Mouse (Mus musculus) thymus, postnatal 4 days (tissue): ENCODE measurements around the gene Chek2.
A peak's percentile ranks its signal among the peaks of the same experiment; 100 is the strongest.
"Not testable (repeated sequence)": the region's sequence is repeated elsewhere in the genome, so short reads cannot be mapped to it uniquely, and the experiment has no call there.

Experiments used
- DNase-seq: peaks from one replicate; pipeline ENCODE4 v3.0.0; 2021

Chek2 gene

DNA sequence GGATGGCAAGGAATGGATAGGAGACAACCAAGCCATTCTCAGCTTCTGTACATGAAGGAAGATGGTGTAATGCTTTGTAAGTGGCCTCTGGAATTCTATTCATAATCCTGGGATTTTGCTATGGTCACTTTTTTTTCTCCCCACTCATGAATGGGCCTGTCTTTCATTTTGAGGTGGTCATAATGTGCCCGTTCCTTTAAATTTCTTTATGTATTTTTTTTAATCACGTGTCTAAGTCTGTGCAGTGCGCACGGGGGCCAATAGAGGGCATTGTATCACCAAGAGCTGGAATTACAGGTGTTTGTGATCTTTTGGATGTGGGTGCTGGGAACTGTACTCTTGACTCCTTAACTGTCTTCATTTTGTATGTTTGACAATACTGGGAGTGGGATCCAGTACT is 686 bp downstream of the Chek2 start:
- peak; percentile 82 for DNase-seq

DNA sequence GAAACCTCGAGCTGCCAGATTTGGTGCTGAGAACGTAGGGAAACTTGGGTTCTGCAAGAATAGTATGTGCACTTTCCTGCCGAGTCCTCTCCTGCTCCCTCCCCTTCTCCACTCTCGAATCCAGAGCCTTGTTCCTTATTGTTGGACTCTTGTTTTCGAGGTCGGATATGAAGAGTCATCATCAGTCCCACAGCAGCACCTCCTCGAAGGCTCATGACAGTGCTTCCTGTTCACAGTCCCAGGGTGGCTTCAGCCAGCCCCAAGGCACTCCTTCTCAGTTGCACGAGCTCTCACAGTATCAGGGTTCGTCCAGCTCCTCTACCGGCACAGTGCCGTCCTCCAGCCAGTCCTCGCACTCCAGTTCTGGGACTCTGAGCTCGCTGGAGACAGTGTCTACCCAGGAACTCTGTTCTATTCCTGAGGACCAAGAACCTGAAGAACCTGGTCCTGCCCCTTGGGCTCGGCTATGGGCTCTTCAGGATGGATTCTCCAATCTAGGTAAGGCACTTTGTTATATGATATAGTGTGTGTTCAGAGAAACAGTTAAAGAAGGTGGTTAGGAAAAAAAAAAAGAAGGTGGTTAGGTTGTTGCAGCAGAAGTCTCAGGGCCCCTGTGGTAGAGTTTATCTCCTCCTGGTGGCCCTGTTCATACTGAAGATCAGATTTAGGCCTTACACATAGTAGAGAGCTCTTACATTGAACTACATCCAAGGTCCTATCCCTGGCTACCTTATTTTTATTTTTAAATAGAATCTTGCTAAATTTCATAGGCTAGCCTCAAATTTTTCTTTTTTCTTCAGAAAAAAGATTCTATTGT is 1.5 kb downstream of the Chek2 start:
- peak; percentile 25 for DNase-seq

DNA sequence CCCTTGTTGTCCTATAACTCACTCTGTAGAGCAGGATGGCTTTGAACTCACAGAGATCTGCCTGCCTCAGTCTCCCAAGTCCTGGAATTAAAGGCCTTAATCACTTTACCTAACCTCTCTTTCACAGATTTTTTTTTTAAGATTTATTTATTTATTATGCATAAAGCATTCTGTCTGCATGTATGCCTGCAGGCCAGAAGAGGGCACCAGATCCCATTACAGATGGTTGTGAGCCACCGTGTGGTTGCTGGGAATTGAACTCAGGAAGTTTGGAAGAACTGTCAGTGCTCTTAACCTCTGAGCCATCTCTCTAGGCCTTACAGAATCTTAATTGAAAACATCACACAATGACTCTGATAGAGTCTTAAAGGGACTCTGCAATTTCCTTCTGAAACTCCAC is 13.2 kb downstream of the Chek2 start:
- no peak for DNase-seq

DNA sequence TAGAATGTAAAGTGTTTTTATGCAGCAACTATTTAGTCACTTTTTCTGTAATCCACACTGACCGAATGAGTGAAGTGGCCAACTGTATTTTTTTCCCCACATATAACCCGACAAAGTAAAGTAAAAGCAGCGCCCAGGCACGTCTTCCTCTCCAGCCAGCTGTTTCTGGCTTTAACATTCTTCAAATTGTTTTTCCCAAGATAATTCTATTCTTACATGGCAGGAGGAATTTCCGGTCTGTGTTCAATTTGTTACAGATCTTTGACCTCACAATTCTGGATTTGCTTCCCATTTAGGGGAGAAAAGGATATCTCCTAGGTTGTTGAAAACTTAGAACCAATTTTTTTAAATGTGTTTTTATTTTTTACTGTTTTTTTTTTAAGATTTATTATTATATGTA is 17.3 kb downstream of the Chek2 start:
- DNase-seq: no peak

DNA sequence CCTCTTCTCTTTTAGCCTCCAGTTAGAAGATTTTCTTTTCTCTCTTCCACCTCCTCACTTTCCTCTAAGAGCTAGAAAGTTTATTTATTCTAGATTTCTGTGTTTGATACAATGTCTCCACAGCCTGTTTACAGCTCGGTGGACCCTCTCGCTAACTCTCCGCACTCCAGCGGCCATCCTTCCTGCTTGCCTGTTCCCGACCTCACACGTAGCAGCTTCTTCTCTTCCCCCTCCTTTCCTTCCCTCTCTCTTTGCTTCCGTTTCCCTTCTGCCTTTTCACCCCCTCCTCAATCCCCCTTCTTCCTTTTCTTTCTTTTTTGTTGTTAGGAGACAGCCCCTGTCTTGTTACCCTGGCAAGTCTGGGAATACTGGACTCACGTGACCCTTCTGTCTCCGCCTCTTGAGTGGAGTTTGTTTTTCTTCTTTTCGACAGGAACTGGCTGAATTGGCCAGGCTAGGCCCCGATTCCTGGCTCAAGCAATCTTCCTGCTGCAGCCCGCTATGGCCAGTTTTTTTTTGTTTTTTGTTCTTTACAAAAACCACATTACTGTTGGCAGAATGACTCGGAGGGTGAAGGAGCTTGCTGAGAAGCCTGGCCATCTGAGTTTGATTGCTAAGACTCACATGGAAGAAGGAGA is 19.4 kb downstream of the Chek2 start:
- no peak for DNase-seq

DNA sequence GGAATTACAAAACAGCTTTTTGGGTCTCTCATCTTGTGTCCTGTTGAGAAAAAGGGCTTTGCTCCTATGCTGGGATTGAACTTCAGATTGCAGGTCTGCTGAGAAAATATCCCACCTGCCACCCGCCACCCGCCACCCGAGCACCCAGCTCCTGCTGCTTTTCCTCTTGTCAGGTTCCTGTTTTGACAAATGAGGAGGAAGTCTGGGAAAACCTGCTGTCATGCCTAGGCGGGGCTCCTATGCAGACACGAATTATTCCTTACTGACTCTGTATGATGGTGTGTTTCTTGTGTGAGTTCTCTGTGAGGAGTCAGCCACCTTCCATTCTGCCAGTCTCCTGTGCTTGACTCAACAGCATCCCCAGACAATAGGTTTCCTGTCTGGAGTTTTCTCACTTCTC is 20.7 kb downstream of the Chek2 start:
- DNase-seq: no peak

DNA sequence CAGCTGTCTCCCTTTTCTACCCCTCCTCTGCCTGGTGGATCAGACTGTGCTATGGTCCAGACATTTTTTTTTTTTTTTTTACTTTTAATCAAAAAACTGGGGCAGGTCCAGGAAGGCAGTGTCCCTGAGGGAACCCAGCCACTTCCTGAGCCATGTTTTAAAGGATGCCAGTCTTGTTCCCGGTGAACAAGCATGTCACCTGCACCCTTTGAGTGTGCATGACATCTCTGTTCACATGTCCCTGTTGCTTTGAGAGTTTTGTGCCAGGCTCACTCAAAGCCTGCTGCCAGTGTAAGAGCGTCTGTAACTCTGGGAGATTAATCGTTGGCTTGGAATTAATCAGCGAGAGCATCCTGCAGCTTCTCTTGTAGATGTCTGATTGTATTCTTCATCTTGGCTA is 28.7 kb downstream of the Chek2 start:
- DNase-seq: no peak

DNA sequence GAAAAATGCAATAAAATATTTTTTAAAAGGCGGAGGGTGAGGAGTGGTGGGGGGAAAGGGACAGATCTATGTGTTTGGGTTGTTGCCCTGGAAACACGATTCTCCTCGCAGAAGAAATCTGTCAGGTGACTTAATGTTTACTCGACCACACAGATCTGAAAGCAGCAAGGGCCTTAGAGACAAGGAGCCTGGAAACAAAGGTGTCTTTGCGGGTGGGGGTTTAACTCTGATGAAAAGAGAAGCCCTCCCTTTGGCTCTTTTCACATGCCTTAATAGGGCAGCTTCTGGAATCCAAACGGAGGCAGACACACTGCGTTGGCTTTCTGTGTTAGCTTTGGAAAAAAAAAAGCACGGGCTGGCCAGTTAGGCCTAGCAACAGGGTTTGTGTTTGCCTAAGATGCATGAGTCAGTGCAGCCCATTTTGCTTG is 29.5 kb downstream of the Chek2 start:
- DNase-seq: no peak

DNA sequence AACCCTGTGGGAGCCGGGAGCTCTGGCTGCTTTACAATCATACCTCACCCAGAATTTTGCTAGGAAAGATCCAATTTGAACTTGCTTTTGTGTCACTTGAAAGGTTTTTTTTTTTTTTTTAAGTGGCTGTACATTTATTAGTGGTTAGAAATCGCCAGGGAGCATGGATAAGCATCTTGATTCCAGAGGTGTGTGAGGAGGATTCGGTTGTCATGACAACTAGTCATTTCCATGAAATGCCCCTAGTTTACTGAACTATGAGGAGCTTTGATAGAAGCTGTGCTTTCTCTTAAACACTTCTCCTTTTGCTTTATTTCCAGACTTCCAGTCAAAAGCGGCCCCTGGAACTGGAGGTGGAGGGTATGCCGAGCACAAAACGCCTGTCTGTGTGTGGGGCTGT is 33.4 kb downstream of the Chek2 start:
- no peak for DNase-seq

DNA sequence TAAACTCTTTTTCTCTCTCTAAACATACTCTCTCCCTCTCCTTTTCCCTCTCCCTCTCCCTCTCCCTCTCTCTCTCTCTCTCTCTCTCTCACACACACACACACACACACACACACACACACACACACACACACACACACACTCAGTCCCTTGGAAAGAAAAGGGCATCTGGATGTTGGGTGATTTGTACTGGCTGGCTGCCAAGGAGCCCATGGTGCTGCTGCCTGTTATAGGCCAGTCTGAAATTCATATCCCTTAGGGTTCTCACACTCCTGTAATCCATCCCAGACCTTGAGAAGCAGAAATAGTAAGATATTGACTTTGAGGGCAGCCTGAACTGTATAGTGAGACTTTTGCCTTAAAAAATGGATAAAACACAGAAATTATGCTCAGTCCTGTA is 34.9 kb downstream of the Chek2 start:
- no peak for DNase-seq

DNA sequence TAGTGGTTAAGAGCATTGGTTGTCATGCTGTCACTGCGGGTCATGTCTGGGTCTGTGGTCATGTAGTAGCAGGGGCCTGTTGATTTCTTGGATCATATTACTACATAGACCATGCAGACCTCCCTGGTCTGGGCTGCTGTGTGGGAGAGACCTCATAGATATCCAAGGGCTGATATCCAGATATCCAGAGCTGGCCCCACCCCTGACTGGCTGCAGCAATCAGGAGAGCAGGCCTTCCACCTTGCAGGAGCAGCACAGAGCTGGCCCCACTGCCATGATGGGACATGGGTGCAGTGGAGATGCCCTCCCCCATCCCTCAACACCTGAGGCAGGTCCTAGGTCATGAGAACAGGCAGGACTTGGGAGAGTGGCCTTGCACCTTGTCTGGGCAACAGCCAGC is 35.5 kb downstream of the Chek2 start:
- no peak for DNase-seq

DNA sequence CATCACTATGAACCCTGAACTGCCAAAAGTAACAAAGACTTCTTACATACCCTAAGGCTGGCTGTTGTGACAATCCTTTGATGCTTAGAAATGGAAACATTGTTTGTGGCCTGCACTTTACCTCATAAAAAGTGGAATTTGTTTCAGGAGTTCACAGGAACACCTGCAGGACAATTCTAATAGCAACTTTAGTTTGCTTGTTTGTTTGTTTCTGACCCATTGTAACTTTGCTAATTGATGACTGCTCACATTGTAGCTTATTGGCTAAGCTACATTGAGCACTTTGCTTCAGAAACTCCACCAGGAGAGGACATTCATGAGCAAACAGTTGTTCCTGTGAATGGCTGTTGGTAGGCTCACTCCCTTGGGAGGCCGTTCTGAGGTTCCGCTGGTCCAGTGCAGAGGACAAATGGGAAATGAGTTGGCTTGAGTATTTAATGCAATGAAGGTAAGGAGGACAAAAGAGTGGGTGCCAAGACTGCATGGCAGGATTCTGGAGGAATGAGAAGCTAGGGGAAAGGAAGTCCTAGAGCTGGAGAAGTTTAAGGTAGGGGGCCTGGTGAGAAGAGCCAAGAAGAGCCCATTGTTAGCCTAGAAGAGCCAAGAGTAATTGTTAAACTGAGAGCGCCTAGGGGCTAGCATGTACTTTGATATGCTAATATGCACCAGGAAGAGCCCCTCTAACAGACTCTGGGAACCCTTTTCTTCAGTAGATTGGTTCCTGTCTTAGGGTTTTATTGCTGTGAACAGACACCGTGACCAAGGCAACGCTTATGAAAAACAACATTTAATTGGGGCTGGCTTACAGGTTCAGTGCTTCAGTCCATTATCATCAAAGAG is 38.1 kb downstream of the Chek2 start:
- DNase-seq: no peak

DNA sequence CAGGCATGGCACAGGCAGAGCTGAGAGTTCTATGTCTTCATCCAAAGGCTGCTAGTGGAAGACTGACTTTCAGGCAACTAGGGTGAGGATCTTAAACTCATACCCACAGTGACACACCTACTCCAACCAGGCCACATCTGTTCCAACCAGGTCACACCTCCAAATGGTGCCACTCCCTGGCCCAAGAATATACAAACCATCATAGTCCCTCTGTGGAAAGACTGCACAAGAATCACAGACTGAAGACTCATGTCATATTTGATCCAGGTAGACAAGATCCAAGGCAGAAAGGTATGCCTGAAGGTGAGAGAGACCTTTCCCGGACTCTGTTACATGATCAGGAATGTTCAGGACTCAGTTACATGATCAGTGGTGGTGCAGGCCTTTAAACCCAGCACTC is 38.7 kb downstream of the Chek2 start:
- not testable (repeated sequence) for DNase-seq

DNA sequence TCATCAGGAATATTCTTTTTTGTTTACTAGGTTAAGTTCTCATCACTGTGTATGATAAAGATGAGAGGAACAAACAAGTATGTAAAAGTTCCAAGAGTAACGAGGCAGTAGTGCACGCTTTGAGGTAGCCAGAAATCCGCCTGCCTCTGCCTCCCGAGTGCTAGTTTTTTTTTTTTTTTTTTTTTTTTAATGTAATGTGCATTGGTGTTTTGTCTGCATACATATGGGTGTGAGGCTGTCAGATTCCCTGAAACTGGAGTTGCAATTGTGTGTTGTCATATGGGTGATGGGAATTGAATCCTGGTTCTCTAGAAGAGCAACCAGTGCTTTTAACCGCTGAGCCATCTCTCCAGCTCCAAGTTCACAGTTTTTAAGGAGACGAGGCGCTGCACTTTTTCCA is 39.3 kb downstream of the Chek2 start:
- DNase-seq: no peak

DNA sequence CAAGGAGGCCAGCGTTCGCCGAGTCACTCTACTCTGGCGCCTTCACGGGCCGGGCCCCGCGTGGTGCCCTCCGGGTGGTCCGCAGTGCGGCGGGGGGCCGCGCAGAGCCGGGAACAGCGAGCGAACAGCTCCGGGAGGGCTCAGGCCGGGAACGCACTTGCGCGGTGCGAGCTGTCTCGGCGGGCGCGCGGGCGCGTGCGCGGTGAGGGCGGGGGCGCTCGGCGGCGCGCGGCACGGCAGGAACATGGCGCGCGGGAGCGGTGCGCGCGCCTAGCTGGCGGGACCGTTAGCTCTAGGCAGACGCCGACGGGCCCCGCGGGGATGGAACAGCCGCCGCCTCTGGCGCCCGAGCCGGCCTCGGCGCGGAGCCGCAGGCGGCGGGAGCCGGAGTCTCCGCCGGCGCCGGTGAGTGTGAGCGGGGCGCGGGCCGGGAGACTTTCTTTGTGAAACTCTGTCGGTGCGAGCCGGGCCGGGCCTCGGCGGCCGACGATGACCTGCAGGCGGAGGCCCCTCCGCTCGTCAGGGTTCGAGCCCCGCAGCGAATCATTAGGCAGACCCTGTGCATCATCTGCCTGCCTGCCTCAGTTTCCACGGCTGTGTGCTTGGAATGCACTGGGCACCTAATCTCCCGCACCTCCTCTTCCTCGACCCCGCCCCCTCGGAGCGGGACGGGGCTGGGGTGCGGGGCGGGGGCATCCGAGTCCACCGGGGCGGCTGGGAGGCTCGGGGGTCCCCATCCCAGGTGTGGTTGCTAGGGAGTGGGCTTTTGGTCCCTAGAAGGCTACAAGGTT is 40.0 kb downstream of the Chek2 start, which contains the start of gene Ttc28:
Gene Ttc28 (plus strand): TSS at position 220 of the 791 bp plus-strand sequence.
- DNase-seq: peak; percentile 95

DNA sequence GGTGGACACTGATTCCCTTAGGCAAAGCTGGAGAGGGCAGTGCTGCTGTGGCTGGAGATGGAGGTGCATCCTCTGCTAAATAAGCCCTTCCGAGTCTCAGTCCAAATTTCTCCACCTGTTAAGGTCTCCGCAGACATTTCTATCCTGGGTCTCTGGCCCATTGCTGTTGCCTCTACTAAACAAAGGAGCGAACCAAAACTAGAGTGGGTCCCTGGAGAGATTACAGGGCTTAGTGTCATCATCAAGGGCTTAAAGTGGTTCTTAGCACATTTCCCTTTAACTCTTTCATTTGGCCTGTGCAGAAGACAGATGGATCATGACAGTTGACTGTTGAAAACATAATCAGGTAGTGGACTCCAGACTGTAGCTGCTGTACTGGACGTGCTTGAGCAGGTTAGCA is 48.8 kb downstream of the Chek2 start:
- no peak for DNase-seq

DNA sequence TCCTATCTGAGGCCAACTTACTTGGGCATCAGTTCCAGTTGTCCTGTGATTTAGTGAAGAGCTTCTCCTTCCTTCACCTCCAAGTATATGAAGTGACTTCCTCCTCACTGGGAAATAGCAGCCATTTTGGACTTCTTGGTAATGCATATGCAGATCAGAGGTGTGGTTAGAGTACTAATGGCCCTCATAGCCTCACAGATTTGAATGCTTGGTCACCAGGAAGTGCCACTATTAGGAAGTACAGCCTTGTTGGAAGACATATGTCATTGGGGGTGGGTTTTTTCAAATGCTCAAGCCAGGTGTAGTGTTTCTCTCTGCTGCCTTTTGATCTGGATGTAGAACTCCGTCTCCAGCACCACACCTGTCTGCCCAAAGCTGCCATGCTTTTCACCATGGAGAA is 50.2 kb downstream of the Chek2 start:
- no peak for DNase-seq

DNA sequence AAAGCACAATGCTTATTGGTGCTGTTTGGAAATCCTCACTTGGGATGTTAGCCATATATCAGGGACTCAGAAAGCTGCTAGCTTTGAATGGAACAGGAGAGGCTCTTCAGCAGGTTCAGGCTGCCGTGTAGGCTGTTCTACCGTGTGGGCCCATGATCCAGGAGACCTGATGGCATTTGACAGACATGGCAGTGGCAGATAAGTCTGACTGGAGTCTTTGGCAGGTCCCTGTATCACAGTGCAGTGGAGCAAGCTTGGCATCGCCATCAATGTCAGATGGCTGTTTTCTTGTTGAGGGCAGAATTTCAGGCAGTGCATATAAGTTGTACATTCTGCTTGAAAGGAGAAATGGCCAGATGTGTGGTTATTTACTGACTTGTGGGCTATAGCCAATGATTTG is 50.8 kb downstream of the Chek2 start:
- no peak for DNase-seq

DNA sequence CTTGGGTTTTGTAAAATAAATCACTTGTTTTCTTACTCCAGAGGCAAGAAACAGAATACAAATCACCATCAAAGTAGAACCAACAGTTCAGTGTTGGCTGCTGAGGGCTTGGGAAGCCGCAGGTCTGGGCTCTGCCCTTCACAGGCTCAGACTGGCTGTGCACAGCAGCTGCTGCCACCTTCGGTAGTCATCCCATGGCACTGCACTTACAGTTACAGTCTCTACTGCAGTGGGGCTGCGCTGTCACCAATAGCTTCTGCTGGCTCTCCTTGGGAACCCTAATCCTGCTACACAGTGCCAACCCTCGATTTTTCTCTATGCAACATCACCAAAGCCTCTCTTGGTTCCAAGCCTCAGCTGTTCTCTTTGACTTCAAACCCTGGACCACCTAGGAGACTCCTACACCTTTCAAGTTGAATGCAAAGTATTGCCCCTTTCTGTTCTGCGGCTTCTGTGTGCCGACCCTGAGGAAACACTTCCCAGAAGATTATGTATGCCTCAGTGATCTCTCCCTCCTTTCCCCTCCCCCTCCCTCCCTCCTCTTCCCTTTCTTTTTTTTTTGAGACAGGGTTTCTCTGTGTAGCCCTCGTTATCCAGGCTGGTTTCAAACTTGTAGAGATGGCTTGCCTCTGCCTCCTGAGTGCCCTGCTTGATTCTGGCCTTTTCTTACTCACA is 57.5 kb downstream of the Chek2 start:
- DNase-seq: no peak

DNA sequence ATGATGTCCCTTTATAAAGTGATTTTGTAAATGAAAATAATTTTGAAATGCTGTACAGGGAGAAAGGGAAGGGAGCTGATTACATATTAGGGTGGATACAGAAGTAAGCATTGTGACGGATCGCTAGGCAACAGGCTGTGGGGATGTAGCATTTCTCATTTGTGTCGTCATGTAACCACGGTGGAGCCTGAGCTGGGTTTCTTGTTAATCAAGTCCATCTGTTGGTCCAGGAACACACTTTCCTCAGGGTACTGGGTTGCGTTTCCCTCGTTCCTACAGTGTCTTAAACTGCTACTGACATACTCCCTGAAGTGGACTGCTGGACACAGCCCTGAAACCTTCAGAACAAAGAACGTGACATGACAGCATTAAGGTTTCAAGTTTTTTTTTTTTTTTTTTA is 58.4 kb downstream of the Chek2 start:
- DNase-seq: no peak

DNA sequence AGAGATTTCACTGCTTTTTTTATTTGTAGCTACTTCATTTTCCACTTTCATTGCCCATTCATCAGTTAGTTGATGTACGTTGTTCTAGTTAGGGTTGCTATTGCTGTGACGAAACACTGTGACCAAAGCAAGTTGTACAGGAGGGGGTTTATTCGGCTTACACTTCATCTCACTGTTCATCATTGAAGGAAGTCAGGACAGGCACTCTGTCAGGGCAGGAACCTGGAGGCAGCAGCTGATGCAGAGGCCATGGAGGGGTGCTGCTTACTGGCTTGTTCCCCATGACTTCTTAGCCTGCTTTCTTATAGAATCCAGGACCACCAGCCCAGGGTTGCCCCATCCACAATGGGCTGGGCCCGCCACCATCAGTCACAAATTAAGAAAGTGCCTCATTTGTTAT is 59.0 kb downstream of the Chek2 start:
- no peak for DNase-seq

DNA sequence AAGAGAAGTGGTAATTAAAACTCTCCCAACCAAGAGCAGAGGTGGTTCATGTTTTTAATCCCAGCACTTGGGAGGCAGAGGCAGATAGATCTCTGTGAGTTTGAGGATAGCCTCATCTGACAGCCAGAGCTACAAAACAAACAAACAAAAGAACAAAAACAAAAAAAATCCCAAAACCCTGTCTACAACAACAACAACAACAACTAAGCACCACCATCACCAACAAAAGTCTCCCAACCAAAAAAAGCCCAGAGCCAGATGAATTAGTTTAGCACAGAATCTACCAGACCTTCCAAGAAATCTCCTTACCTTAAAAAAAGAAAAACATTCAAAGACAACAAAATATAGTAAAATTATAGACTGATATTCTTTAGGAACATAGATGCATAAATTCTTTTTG is 60.6 kb downstream of the Chek2 start:
- DNase-seq: no peak
